Mouse (Mus musculus) CH12.LX (cell line): Measurements from ENCODE around the gene Cebpe. TPM values are rescaled to one million over a fixed set of nuclear protein-coding genes. Genes with fewer than 3 reads are reported as not detected.

Experiments
- DNase-seq: peaks from one replicate; pipeline ENCODE4 v3.0.0-alpha.2; 2013; ENCODE audit errors: extremely low read depth
- H3K27ac ChIP-seq: 2 replicates; pipeline ENCODE4 v1.5.1; 2012; ENCODE audit warnings: low read depth, mild to moderate bottlenecking, control low read depth, moderate library complexity; ENCODE audit not compliant: insufficient read depth
- H3K27me3 ChIP-seq: replicated peaks from 2 replicates; pipeline ENCODE3; 2012; ENCODE audit warnings: inconsistent platforms
- H3K36me3 ChIP-seq, 2 experiments: replicated peaks in 1 of 2; 2 replicates each; pipeline versions ENCODE3 to v1.6.1; 2012; ENCODE audit warnings: inconsistent platforms in 1 of 2, low read length in 1 of 2, mild to moderate bottlenecking in 1 of 2, mixed read lengths in 1 of 2, moderate library complexity in 1 of 2; ENCODE audit not compliant: control insufficient read depth in 1 of 2, insufficient read depth in 1 of 2
- H3K4me1 ChIP-seq, 2 experiments: 2 replicates each; pipeline ENCODE4 v1.6.1; 2012; ENCODE audit warnings: inconsistent platforms in 1 of 2, moderate library complexity in 1 of 2; ENCODE audit not compliant: insufficient read depth in 2 of 2, control insufficient read depth in 1 of 2
- H3K4me2 ChIP-seq: 2 replicates; pipeline ENCODE4 v1.6.1; 2012; ENCODE audit warnings: low read depth, mild to moderate bottlenecking, control low read depth; ENCODE audit not compliant: poor library complexity, insufficient read depth, severe bottlenecking
- H3K4me3 ChIP-seq, 3 experiments: fragments of 150-350 bp in 1 of 3; sonication (generic) in 1 of 3; replicated peaks in 1 of 3; 2 replicates each; pipeline versions ENCODE3 to v1.5.1; 2011 to 2012; ENCODE audit warnings: low read depth in 2 of 3, low read length in 2 of 3, mild to moderate bottlenecking in 2 of 3, moderate library complexity in 2 of 3, control low read depth in 1 of 3, improper control_type of control experiment in 1 of 3, inconsistent platforms in 1 of 3, mixed read lengths in 1 of 3; ENCODE audit not compliant: poor library complexity in 1 of 3
- H3K79me2 ChIP-seq: replicated peaks from 2 replicates; pipeline ENCODE4 v1.6.1; 2012; ENCODE audit warnings: mild to moderate bottlenecking, moderate library complexity; ENCODE audit not compliant: control insufficient read depth, poor library complexity, insufficient read depth, severe bottlenecking; ENCODE audit errors: extremely low read depth
- H3K9ac ChIP-seq: 2 replicates; pipeline ENCODE4 v1.6.1; 2012; ENCODE audit warnings: low read depth, mild to moderate bottlenecking, control low read depth, moderate library complexity; ENCODE audit not compliant: insufficient read depth
- H3K9me3 ChIP-seq: replicated peaks from 2 replicates; pipeline ENCODE3; 2012; ENCODE audit warnings: low read length, inconsistent platforms, mixed read lengths
- CHD2 ChIP-seq: IDR thresholded peaks from 2 replicates; pipeline ENCODE4 v1.6.1; 2011; ENCODE audit warnings: low read length, improper control_type of control experiment
- CTCF ChIP-seq, 2 experiments: IDR thresholded peaks in 1 of 2; conservative IDR thresholded peaks in 1 of 2; 2 replicates each; pipeline ENCODE4 v1.5.1; 2011 to 2012; ENCODE audit warnings: low read depth in 2 of 2, low read length in 2 of 2, improper control_type of control experiment in 1 of 2, inconsistent platforms in 1 of 2, mild to moderate bottlenecking in 1 of 2, moderate library complexity in 1 of 2
- E2F4 ChIP-seq: IDR thresholded peaks from 2 replicates; pipeline ENCODE4 v1.6.1; 2011; ENCODE audit warnings: low read depth, low read length, improper control_type of control experiment; ENCODE audit not compliant: insufficient replicate concordance
- ELF1 ChIP-seq: IDR thresholded peaks from 2 replicates; pipeline ENCODE4 v1.6.1; 2014; ENCODE audit warnings: low read depth, mild to moderate bottlenecking, inconsistent platforms, low read length, improper control_type of control experiment
- ETS1 ChIP-seq: conservative IDR thresholded peaks from 2 replicates; pipeline ENCODE4 v1.6.1; 2012; ENCODE audit warnings: low read depth, mild to moderate bottlenecking, inconsistent platforms, low read length, improper control_type of control experiment, moderate library complexity
- IRF4 ChIP-seq: IDR thresholded peaks from 2 replicates; pipeline ENCODE4 v1.6.1; 2014; ENCODE audit warnings: low read depth, mild to moderate bottlenecking, inconsistent platforms, low read length, improper control_type of control experiment
- JUN ChIP-seq: IDR thresholded peaks from 2 replicates; pipeline ENCODE4 v1.6.1; 2011; ENCODE audit warnings: low read depth, mild to moderate bottlenecking, low read length, improper control_type of control experiment, moderate library complexity; ENCODE audit not compliant: insufficient read depth
- MAFK ChIP-seq: IDR thresholded peaks from 2 replicates; pipeline ENCODE4 v1.6.1; 2011; ENCODE audit warnings: low read length, improper control_type of control experiment; ENCODE audit not compliant: insufficient replicate concordance
- MAX ChIP-seq: IDR thresholded peaks from 2 replicates; pipeline ENCODE4 v1.6.1; 2011; ENCODE audit warnings: low read length, improper control_type of control experiment
- MAZ ChIP-seq: IDR thresholded peaks from 2 replicates; pipeline ENCODE4 v1.6.1; 2012; ENCODE audit warnings: low read depth, mild to moderate bottlenecking, inconsistent platforms, low read length, improper control_type of control experiment, moderate library complexity
- MYC ChIP-seq: IDR thresholded peaks from 2 replicates; pipeline ENCODE4 v1.6.1; 2011; ENCODE audit warnings: low read depth, mild to moderate bottlenecking, improper control_type of control experiment, low read length
- NELFE ChIP-seq: IDR thresholded peaks from 2 replicates; pipeline ENCODE4 v1.6.1; 2011; ENCODE audit warnings: low read depth, low read length, improper control_type of control experiment
- NRF1 ChIP-seq: IDR thresholded peaks from 2 replicates; pipeline ENCODE4 v1.6.1; 2014; ENCODE audit warnings: low read depth, mild to moderate bottlenecking, inconsistent platforms, low read length, improper control_type of control experiment, moderate library complexity
- PAX5 ChIP-seq: IDR thresholded peaks from 2 replicates; pipeline ENCODE4 v1.6.1; 2012; ENCODE audit warnings: low read length, inconsistent platforms, mixed read lengths
- POLR2A ChIP-seq: IDR thresholded peaks from 2 replicates; pipeline ENCODE4 v1.6.1; 2011; ENCODE audit warnings: low read depth, mild to moderate bottlenecking, improper control_type of control experiment, low read length
- POLR2AphosphoS2 ChIP-seq: IDR thresholded peaks from 2 replicates; pipeline ENCODE4 v1.6.1; 2011; ENCODE audit warnings: low read depth, low read length, improper control_type of control experiment
- TBP ChIP-seq: conservative IDR thresholded peaks from 2 replicates; pipeline ENCODE4 v1.6.1; 2011; ENCODE audit warnings: low read depth, low read length, improper control_type of control experiment
- TCF12 ChIP-seq: IDR thresholded peaks from 2 replicates; pipeline ENCODE4 v1.6.1; 2014; ENCODE audit warnings: low read depth, mild to moderate bottlenecking, inconsistent platforms, low read length, improper control_type of control experiment
- USF2 ChIP-seq: conservative IDR thresholded peaks from 2 replicates; pipeline ENCODE4 v1.6.1; 2011; ENCODE audit warnings: low read depth, low read length, improper control_type of control experiment
- ZC3H11A ChIP-seq: IDR thresholded peaks from 2 replicates; pipeline ENCODE4 v1.6.1; 2012; ENCODE audit warnings: low read depth, mild to moderate bottlenecking, inconsistent platforms, low read length, improper control_type of control experiment
- ZMIZ1 ChIP-seq: IDR thresholded peaks from 2 replicates; pipeline ENCODE4 v1.6.1; 2012; ENCODE audit warnings: low read depth, mild to moderate bottlenecking, inconsistent platforms, low read length, improper control_type of control experiment
- ZNF384 ChIP-seq: IDR thresholded peaks from 2 replicates; pipeline ENCODE4 v1.6.1; 2012; ENCODE audit warnings: low read depth, low read length, improper control_type of control experiment, inconsistent platforms
- dilution Hi-C: fragments of 300-500 bp; cut with MboI; formaldehyde crosslinking; loops from 2 replicates; pipeline ENCODE4 v1.14.3; 2020; ENCODE audit warnings: low sequenced_read_pairs; ENCODE audit not compliant: extremely low pct_unique_long_range_greater_than_20kb, extremely low pct_ligation_motif_present
- in situ Hi-C: fragments of 300-500 bp; cut with MboI; formaldehyde crosslinking; loops from 3 replicates; pipeline ENCODE4 v1.14.3; 2019; ENCODE audit warnings: low sequenced_read_pairs, low pct_ligation_motif_present, low pct_unique_long_range_greater_than_20kb, mixed read lengths
- polyA plus RNA-seq: library from polyadenylated mRNA; unstranded; fragments of >175 nt; gene quantifications from 2 replicates; pipeline ENCODE4 v1.2.1, GENCODE M21; 2012; ENCODE audit warnings: low read depth; ENCODE audit not compliant: insufficient read length
- total RNA-seq, 2 experiments: library from RNA; depleted of rRNA; stranded (reverse); fragments of 300-350 nt in 1 of 2; fragments of >200 nt in 1 of 2; gene quantifications; 2 replicates each; pipeline ENCODE4 v1.2.3; 2012 to 2014

Cebpe gene
- total and polyA plus RNA-seq, 3 experiments: 0.34 TPM; not detected in 2

DNA sequence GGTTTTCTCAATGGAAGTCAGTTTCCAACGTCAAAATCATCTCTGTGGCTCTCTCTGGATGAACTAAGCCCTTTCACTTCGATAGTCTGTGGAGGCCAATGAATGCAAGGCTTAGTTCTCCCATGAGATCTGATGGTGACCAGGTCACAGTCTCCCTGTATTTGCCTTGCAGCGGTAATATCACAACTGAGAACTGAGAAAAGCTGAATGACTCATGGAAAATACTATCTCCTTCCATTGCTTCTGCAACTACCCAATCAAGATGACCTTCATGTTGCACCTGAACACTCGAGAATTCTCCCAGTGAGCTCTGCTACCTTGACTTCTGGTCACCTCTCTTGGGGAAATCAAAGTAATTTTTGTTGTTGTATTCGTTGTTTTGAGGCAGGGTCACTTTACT lies 15.6 kb upstream of the Cebpe start (continued):
- TF ChIP-seq NELFE: no peak
- TF ChIP-seq ETS1: peak; percentile 82
- TF ChIP-seq MAZ: no peak
- TF ChIP-seq POLR2AphosphoS2: no peak
- peak; percentile 98 for TF ChIP-seq JUN
- no peak for TF ChIP-seq ZNF384
- no peak for TF ChIP-seq ZC3H11A
- TF ChIP-seq TCF12: peak; percentile 80
- no peak for TF ChIP-seq MAX
- TF ChIP-seq POLR2A: no peak
- peak; percentile 75; the same call in 1 of the 2 replicates for TF ChIP-seq CHD2
- TF ChIP-seq MYC: no peak
- no peak for TF ChIP-seq PAX5
- no peak for TF ChIP-seq E2F4
- no peak for TF ChIP-seq USF2
- TF ChIP-seq TBP: 0 out of 2 replicates have a peak, but pooled peaks have one; percentile 40
- no peak for TF ChIP-seq ELF1
- TF ChIP-seq ZMIZ1: no peak
- TF ChIP-seq NRF1: no peak
- TF ChIP-seq, all 38 proteins: peak for 12

DNA sequence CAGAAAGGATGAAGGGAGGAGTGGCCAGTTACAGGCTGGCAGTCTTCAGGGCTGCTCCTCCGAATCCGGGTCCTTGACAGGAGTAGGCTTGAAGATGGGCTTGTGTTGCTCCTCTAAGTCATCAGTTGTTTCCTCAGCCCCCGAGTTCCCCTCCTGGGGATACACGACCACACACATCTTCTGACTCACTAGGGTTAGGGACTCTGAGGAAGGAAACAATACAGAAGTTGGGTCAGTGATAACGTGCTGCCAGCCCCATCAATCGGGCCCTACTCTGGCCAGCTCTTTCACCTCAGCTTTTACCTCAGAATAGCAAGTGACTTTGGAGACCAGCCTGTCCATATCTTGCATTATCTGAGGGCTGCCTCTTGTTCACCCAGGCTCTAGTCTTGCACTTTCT lies 12.1 kb upstream of the Cebpe start:
- in situ Hi-C loops (no loop called here), dilution Hi-C loops (no loop called here)
- H3K4me2 ChIP-seq: no peak overlapping the region
- H3K36me3 ChIP-seq: no peaks in the 10 kb centered on the region
- H3K79me2 ChIP-seq: no peaks in the 10 kb centered on the region
- TF ChIP-seq CHD2 (no peak), CTCF (conservative IDR thresholded peaks at IDR 0.05 in 1 of 2, IDR thresholded peaks at IDR 0.05 in 1 of 2; ENCODE audit: low read depth in 2 of 2, low read length in 2 of 2) (no peak), MAFK (no peak), IRF4 (no peak)
- H3K4me1 ChIP-seq: peaks cover 5 to 23% of the 10 kb centered on the region in 2 experiments; a peak in 3 of 4 replicates
- no peak overlapping the region for H3K9ac ChIP-seq
- DNase-seq: no peak
- H3K9me3 ChIP-seq: peaks cover 1% of the 10 kb centered on the region
- no peak overlapping the region for H3K27ac ChIP-seq
- no peaks in the 10 kb centered on the region for H3K27me3 ChIP-seq
- H3K4me3 ChIP-seq: no peak overlapping the region
